Mouse (Mus musculus) cerebellum, adult 9-10 months (tissue): ENCODE measurements around the gene 4933430I17Rik.
"Not testable (repeated sequence)": the region's sequence is repeated elsewhere in the genome, so short reads cannot be mapped to it uniquely, and the experiment has no call there.

Source experiments
- DNase-seq: peaks from one replicate; pipeline ENCODE4 v3.0.0; 2022

4933430I17Rik gene

GRCm38 (mm10) chr4:62557436-62557835, 32.3 kb downstream of the 4933430I17Rik start:
- DNase-seq, result no peak

DNA sequence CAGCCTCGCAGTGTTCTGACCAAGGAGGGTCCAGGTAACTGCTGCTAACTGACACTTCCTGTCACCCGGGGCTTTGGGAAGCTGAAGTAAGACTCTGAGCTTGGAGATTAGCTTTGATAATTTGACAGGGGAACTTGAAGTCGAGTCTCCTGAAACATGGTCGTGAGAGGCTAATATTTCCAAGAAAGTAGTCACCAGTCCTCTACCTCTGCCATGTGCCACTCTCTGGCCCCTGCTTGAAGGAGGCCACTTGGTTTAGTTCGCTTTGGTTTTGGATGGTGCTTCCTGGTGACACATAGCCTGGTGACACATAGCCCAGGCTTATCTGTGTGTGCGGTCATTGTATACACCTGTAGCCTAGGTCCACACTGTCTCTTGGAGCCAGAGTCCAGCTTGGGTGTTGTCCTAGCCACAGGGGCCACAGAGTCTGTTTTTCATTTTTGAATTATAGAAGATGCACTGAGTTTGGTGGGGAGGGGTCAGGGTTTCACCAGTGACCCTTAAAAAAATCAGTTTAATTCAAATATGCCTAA, 34.7 kb downstream of the 4933430I17Rik start, which contains the start of gene Rgs3:
TSS of gene Rgs3 (plus strand) at position 51 of the 533 bp plus-strand sequence.
- DNase-seq, result no peak

DNA sequence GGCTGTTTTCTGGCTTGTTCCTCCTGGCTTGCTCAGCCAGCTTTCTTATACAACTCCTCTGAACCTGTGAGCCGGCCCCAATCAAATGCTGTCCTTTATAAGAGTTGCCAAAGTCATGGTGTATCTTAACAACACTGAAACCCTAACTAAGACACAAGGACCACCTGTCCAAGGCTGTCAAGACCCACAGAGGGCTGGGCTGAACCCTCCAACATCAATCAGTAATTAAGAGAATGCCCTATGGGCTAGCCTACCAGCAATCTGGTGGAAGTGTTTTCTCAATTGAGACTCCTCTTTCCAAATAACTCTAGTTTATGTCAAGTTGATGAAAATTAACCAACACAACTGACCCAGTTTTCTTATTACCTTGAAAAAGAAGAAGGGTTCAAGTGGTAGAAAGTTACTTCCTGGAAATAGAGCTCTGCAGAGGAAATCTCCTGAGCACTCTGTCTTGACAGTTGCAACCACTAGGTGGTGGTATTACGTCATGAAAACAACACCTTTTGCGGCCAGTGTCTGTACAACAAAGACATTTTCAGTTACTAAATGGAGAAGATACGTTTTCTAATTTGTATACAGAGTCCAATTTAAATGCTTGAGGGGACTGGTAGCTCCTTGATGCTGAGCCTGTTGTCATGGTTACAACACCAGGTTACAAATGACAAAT, 35.9 kb downstream of the 4933430I17Rik start:
- DNase-seq, result peak; percentile 86

- DNase-seq, result no peak
Observed at GRCm38 (mm10) chr4:62561630-62562001, 36.4 kb downstream of the 4933430I17Rik start.

DNA sequence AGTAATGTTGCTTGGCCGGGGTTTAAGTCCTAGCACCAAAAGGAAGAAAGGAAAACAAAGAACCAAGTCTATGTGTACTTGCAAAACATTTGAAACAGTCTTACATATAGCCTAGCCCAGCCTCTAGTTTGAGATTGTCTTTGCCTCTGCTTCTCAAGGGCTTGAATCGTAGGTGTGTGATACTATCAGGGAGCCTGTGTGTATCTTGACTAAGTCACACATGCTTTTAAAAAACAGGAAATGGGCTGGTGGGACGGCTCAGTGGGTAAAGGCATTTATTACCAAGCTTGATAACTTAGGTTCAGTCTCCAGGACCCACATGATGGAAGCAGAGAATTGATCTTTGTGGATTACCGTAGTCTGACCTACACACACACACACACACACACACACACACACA, 36.8 kb downstream of the 4933430I17Rik start:
- no peak for DNase-seq

- DNase-seq, result no peak
Observed at GRCm38 (mm10) chr4:62566530-62566929, 41.4 kb downstream of the 4933430I17Rik start.

- peak; percentile 77 for DNase-seq
Observed at GRCm38 (mm10) chr4:62567696-62568095, 42.5 kb downstream of the 4933430I17Rik start.

DNA sequence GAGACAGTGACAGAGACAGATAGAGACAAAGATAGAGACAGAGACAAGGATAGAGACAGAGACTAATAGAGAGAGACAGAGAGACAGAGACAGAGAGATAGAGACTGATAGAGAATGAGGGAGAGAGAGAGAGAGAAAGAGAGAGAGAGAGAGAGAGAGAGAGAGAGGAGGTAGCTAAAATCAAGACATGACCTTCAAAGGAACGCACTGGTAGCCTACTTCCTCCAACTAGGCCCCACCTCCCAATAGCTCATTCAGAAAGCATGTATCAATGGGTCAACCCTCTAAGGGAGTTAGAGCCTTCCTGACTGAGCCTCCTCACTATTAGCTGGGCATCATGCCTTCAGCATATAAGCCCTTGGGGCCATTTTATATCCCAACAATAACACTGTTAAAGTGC, 43.2 kb downstream of the 4933430I17Rik start:
- DNase-seq, result no peak

DNA sequence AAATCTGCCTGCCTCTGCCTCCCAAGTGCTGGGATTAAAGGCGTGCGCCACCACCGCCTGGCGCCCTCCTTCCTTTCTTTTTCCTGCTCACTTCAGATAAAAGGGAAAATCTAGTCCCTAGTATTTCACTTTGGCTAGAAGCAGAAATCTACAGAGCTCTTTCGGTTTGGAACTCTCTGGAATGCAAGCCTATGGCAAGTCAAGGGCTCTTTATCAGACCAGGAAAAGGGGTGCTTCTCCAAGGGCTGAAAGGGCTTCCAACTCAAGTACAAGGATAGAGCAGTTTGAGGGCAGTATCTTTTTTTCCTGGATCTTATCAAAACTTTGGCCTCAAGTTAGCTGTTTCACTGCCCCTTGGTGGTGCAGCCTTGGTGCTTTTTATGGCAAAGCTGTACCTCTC, 44.4 kb downstream of the 4933430I17Rik start:
- no peak for DNase-seq

- DNase-seq, result no peak
Observed at GRCm38 (mm10) chr4:62570029-62570428, 44.9 kb downstream of the 4933430I17Rik start.

DNA sequence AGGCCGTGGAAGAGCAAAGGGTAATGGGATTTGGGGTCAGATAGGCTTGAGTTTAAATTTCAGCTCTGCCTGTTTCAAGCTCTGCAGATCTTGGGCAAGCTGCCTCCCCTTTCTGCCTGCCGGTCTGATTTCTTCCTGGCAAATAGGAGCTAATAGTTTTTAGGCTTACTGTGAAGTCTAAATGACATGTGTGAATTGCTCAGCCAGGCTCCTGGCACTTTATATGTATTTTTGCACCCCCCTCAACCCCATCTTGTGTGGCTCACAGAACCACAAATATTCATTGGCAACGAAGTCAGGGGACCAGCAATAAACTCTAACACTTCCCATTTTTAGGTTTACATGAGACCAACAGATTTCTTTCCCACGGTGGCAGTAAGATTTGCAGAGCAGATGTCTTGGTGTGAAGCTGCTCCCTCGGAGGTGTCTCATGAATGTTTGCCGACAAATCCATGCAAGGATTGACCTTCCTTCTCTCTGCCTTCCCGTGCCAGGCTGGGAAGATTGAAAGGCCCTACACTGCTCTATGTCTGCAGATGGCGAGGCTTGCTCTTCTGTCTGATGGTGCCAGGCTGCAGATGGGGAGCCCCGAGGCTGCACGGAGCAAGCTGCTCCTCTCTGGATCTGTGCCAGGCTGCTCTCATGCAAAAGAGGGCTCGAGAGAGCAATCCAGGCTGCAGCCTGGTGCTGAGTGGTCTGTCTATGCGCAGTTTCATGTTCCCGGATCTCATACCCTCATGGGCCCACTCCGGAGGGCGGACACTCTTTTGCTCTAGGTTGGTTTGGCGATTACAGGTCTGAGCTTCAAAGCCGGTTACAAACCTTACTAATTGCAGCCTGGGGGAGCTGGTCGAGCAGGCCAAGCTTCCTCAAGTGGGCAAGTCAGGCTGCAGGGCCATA, 57.4 kb downstream of the 4933430I17Rik start:
- DNase-seq, result peak; percentile 97

DNA sequence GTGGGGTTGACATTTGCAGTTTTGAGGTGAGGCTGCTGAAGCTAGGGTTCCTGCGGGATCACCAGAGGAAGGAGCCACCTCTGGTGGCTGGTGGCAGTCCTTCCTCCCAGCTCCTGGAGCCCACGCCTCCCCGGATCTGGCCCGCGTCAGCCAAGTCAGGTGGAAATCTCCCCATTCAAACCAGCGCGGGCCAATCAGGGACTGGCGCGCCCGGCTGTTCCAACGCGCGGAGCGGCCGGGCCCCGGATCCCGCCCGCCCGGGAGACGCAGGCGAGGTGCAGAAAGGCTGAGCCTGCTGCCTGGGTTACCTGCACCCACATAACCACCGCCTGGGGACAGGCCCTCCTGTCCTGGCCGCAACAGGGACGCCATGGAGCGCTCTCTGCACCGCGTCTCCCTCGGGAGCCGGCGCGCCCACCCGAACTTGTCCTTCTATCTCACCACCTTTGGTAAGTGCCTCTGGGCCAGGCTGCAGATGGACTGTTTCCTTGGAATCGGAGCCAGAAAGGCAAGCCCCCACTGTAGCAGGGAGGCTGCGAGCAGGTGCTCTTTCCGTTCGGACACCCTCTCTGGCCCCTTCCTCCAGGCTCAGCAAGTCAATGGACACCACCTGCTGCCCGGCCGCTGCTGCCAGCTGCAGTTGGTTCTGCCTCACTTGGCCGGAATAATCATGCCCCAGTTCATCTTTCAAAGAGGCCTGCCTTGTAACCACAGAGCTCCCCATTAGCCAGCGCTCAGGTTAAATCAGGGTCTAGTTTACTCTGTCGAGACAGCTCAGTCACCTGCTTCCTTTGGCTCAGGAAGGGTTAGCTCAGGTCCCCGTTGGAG, 58.3 kb downstream of the 4933430I17Rik start:
- peak; percentile 78 for DNase-seq

- DNase-seq, result no peak
Observed at GRCm38 (mm10) chr4:62587067-62587466, 61.9 kb downstream of the 4933430I17Rik start.

DNA sequence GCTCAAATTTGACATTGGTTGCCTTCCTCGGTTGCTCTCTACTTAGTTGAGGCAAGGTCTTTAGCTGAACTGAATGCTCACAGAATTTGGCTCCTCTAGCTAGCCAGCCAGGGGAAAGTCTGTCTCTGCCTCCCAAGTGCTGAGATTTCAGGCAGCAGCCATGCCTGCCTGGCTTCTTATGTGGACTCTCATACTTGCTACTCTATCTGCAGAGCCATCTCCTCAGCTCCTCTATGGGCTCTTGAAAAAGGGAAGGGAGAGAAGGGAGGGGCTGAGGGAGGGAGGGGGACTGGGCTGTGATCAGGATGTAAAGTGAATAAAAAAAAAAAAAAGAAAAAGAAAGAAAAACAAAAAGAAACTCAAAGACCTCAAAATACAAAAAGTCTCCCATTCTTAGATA, 65.7 kb downstream of the 4933430I17Rik start:
- no peak for DNase-seq

GRCm38 (mm10) chr4:62591326-62591725, 66.2 kb downstream of the 4933430I17Rik start:
- DNase-seq, result no peak

DNA sequence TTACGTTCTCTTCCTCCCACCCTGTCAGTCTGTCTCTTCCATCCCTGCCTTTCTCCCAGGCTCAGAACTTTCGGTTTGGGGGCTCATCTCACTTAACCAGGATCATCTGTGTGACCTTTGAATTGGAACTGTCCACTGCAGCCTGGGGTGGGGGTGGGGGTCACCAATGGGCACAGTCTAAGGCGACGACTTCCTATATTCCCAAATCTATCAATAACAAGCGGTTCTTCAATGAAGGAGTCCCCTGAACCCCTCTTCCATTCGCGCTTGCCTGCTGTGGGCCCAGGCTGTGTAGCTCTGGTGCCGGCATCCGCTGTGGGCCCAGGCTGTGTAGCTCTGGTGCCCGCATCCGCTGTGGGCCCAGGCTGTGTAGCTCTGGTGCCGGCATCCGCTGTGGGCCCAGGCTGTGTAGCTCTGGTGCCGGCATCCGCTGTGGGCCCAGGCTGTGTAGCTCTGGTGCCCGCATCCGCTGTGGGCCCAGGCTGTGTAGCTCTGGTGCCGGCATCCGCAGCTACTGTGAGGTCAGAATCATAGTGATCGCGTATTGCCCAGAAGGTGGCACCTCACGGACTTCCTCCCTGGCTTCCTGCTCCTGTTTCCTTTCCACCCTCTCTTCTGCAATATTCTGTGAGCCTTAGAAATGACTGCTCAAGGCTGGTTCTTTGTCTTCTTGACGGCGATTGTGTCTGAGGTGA, 68.5 kb downstream of the 4933430I17Rik start:
- DNase-seq, result not testable (repeated sequence)

GRCm38 (mm10) chr4:62594442-62594841, 69.3 kb downstream of the 4933430I17Rik start:
- DNase-seq, result no peak

- DNase-seq, result peak; percentile 50
Observed at GRCm38 (mm10) chr4:62596051-62596450, 70.9 kb downstream of the 4933430I17Rik start.
